Mouse (Mus musculus): Measurements from ENCODE around the gene Cd47. TPM values are rescaled to one million over a fixed set of nuclear protein-coding genes. Genes with fewer than 3 reads are reported as not detected.

The Cd47 gene
- polyA plus RNA-seq (2021; fragmentation: Nextera tagmentation), result 311 and 338 TPM in 2 replicates
- long read RNA-seq, experiment 1, full-length matches to known transcripts, result 574 of 753 reads
- long read RNA-seq, experiment 1, partial matches to known transcripts, result 47 of 753 reads
- long read RNA-seq, experiment 1, other reads (novel, unspliced or antisense), result 132 of 753 reads
- long read RNA-seq, experiment 2, full-length matches to known transcripts, result 1,447 of 1,765 reads
- long read RNA-seq, experiment 2, partial matches to known transcripts, result 18 of 1,765 reads
- long read RNA-seq, experiment 2, other reads (novel, unspliced or antisense), result 300 of 1,765 reads

DNA sequence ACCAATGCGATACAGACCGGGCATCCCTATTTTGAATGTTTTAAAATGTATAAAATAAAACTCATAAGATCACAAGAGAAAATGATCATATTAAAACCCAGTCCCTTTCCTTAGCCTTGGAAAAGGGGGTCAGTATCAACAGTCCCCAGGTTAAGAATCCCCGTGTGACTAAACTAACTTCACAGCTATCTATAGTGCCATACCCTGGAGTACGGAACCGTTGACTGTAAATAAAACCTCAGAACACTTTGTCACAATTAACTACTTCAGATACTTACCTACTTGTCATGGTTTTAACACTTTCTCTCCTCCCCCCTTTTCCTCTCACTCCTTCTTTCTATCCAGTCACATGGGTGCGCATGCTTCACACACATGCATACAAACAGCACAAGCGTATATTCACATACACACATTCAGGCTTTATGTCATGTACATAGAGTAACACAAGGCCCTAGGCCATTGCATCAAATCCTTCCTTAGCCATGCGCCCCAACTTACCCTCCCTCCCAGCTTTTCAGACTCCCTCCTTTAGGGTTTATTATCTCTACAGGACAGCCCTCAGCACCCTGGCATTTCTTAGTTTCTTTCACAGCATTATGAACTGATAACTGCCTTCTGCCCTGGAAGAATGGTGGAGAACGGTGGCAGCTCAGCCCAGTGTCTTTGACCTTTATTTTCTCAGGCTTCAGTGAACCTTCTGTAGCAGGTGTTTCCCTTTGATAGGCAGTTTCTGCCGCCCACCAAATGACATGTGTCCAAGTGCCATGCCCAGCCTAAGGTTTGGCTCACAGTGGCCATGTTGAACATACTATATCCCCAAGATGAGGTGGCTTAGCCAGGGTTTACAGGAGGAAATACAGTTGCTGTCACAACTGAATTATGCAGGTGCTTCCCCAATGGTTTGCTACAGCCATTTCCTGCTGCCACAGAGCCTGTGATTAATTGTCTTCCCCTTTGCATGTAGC is at the start of gene Cd47:
Gene Cd47, plus strand, starts transcription at position 937 of the 965 bp plus-strand sequence.

Other genes starting within 250 kb of the Cd47 start
- gene Ift57, start 101.3 kb upstream of the Cd47 start, polyA plus RNA-seq (2021; fragmentation: Nextera tagmentation), result 44.6 and 54.4 TPM in 2 replicates

All from layer of hippocampus, adult 6 months (tissue).